Mouse (Mus musculus) liver, postnatal 0 days (tissue): ENCODE measurements at regions not wholly inside any gene's neighbourhood (a gene's known extent, or its start where the extent isn't known, plus 50 kb on each side); places are given as distances from the start of the nearest gene placed in this dataset.

Experiments
- ATAC-seq: fragments of 200-750 bp; cut with Nextera tagmentation; 2 replicates; pipeline ENCODE4 v1.8.0; 2017; ENCODE audit warnings: mild to moderate bottlenecking, moderate library complexity
- DNase-seq: peaks from one replicate; pipeline ENCODE4 v3.0.0-alpha.2; 2016
- H3K27ac ChIP-seq: fragments of 300-500 bp; sonication (generic); 2 replicates; pipeline ENCODE4 v1.5.1; 2014; ENCODE audit warnings: antibody characterized with exemption, moderate library complexity, mild to moderate bottlenecking, low read depth
- H3K27me3 ChIP-seq: fragments of 300-500 bp; sonication (generic); 2 replicates; pipeline ENCODE4 v1.6.1; 2014; ENCODE audit warnings: low read length, control low read depth, mixed read lengths; ENCODE audit not compliant: insufficient read depth
- H3K36me3 ChIP-seq: fragments of 300-500 bp; sonication (generic); replicated peaks from 2 replicates; pipeline ENCODE4 v1.6.1; 2014; ENCODE audit warnings: mild to moderate bottlenecking, control low read depth, low read length, moderate library complexity, mixed read lengths; ENCODE audit not compliant: insufficient read depth
- H3K4me1 ChIP-seq: fragments of 300-500 bp; sonication (generic); 2 replicates; pipeline ENCODE4 v1.6.1; 2014; ENCODE audit warnings: antibody characterized with exemption, mild to moderate bottlenecking, control low read depth; ENCODE audit not compliant: insufficient read depth
- H3K4me2 ChIP-seq: fragments of 300-500 bp; sonication (generic); 2 replicates; pipeline ENCODE4 v1.6.1; 2014; ENCODE audit warnings: low read depth, mild to moderate bottlenecking, low read length, moderate library complexity, mixed read lengths
- H3K4me3 ChIP-seq: fragments of 300-500 bp; sonication (generic); 2 replicates; pipeline ENCODE4 v1.5.1; 2014; ENCODE audit warnings: low read depth, low read length
- H3K9ac ChIP-seq: fragments of 300-500 bp; sonication (generic); replicated peaks from 2 replicates; pipeline ENCODE4 v1.6.1; 2014; ENCODE audit warnings: mild to moderate bottlenecking, moderate library complexity
- H3K9me3 ChIP-seq: fragments of 300-500 bp; sonication (generic); 2 replicates; pipeline ENCODE4 v1.6.1; 2016; ENCODE audit warnings: mild to moderate bottlenecking, control low read depth, low read length, mixed read lengths
- CTCF ChIP-seq: sonication (generic); IDR thresholded peaks from 2 replicates; pipeline ENCODE4 v1.5.1; 2016; ENCODE audit warnings: antibody characterized with exemption, low read depth
- EP300 ChIP-seq: IDR thresholded peaks from 2 replicates; pipeline ENCODE4 v1.6.1; 2016; ENCODE audit warnings: antibody characterized with exemption, low read depth, mild to moderate bottlenecking
- WGBS: fragments of 180-500 bp; shearing (Covaris S2); extraction: QIAGEN DNeasy Blood & Tissue Kit; methylation state at CpG from one replicate; pipeline ENCODE4 v1.1.7; 2014; ENCODE audit not compliant: insufficient replicate concordance; 5-methylcytosine and 5-hydroxymethylcytosine counted together

DNA sequence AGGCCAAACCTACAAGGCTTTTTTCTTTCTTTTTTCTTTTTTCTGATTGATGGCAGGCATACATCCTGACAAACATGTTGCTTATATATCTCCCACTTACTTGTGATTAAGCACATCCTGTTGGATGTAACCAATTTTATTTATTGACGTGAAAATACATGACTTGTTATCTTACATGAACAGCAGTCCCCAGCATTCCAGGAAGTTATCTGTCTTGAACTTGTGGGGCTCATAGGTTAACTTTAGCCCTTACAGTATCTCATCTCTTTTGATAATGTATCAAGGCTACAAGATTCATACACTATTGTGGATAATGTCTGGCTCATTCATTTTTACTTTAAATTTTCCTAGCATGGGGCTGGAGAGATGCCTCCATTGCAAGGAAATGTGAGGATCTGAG, 852.0 kb upstream of the Agtr1b start:
- ATAC-seq (no peak), DNase-seq (no peak)
- Histone ChIP-seq H3K9me3 (no peaks in the 10 kb centered on the region), H3K27me3 (no peaks in the 10 kb centered on the region), H3K4me1 (no peaks in the 10 kb centered on the region), H3K36me3 (no peaks in the 10 kb centered on the region), H3K4me2 (no peak overlapping the region), H3K4me3 (no peak overlapping the region), H3K27ac (no peak overlapping the region), H3K9ac (no peak overlapping the region)
- WGBS, result 49% methylated on average over 1 of the region's 1 CpGs
- TF ChIP-seq EP300 (no peak), CTCF (no peak)

DNA sequence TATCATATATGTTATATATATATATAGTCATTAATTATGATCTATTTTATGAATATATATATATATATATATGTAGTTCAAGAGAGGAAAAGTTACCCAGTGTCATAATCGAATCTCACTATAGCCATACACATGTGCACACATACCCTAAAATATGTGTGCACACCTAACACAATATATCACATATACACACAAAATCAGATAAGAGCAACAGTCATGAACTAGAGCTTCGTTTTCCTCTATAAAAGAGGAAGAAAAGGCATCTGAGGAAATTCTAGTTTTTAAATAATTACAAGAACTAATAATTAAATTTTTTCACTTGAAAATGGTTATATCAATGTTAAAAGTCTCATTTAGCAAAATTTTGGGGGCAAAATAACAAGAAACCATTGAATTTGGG, 835.3 kb upstream of the Tbl1xr1 start:
- Histone ChIP-seq H3K27me3 (no peaks in the 10 kb centered on the region), H3K4me2 (no peak overlapping the region), H3K27ac (no peak overlapping the region), H3K4me1 (no peaks in the 10 kb centered on the region), H3K4me3 (no peak overlapping the region), H3K9ac (no peak overlapping the region), H3K36me3 (no peaks in the 10 kb centered on the region), H3K9me3 (no peaks in the 10 kb centered on the region)
- ATAC-seq (no peak), DNase-seq (no peak)
- TF ChIP-seq CTCF, result no peak
- TF ChIP-seq EP300, result no peak
- 61% methylated on average over 2 of the region's 2 CpGs for WGBS

DNA sequence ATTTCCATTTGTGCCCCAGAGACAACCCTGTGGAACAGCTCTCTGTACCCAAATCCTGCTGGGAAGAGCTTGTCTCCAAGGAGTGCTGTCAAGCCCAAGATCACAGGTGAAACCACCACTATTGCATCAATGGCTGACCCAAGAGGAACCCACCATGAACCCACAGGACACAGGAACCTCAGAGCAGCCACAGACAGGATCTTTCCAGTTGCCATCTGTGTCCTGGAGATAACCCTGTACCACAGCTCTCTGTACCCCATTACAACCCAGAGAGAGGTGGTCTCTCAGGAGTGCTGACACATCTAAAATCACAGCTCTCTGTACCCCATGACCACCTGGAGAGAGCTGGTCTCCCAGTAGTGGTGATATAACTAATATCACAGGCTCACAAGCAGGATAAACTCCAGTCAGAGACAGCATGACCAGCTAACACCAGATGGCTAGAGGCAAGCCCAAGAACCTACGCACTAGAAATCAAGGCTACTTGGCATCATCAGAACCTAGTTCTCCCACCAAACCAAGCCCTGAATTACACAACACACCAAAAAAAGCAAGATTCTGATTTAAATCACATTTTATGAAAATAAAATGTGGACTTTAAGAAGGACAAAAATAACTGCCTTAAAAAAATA, 820.2 kb upstream of the Tbl1xr1 start:
- no peak for TF ChIP-seq CTCF
- TF ChIP-seq EP300, result no peak
- no peaks in the 10 kb centered on the region for H3K4me1 ChIP-seq
- H3K4me2 ChIP-seq, result no peak overlapping the region
- no peak overlapping the region for H3K27ac ChIP-seq
- H3K36me3 ChIP-seq, result no peaks in the 10 kb centered on the region
- H3K4me3 ChIP-seq, result no peak overlapping the region
- H3K9ac ChIP-seq, result no peak overlapping the region
- no peaks in the 10 kb centered on the region for H3K9me3 ChIP-seq
- no peak for DNase-seq
- ATAC-seq, result no peak
- WGBS, result 72% methylated on average over 1 of the region's 1 CpGs
- H3K27me3 ChIP-seq, result no peaks in the 10 kb centered on the region

DNA sequence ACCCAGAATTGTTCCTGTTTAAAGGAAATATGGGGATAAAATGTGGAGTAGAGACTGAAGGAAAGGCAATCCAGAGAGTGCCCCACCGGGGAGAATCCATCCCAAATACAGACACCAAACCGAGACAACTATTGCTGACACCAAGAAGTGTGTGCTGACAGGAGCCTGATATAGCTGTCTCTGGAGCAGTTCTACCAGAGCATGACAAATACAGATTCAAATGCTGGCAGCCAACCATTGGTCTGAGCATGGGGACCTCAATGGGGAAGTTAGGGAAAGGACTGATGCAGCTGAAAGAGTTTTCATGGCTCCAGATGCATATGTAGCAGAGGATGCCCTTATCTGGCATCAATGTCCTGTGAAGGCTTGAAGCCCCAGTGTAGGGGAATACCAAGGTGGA, 813.1 kb upstream of the Tbl1xr1 start:
- no peak overlapping the region for H3K27ac ChIP-seq
- WGBS, result 75% methylated on average over 2 of the region's 2 CpGs
- no peak for TF ChIP-seq CTCF
- TF ChIP-seq EP300, result no peak
- H3K4me3 ChIP-seq, result no peak overlapping the region
- no peaks in the 10 kb centered on the region for H3K9me3 ChIP-seq
- no peak overlapping the region for H3K4me2 ChIP-seq
- H3K4me1 ChIP-seq, result no peaks in the 10 kb centered on the region
- H3K9ac ChIP-seq, result no peak overlapping the region
- ATAC-seq (no peak), DNase-seq (no peak)
- no peaks in the 10 kb centered on the region for H3K36me3 ChIP-seq
- H3K27me3 ChIP-seq, result no peaks in the 10 kb centered on the region

DNA sequence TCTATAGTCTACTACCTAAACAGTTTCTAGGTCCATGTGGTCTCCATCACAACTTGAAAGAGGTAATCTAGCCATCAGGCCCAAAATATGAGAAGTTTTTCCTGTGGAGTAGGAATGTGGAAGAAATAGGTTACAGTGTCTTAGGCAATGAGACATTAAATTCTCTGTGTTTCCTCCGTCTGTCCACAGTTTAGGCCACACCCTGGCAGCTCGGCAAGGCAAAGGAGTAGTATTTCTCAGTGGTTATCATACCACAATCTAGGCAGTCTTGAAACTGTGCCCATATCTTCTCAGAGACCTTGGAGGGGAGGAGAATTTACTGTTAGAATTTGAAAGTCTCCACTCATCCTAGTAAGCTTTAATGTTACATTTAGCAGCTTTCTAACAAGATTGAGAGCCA, 811.0 kb upstream of the Tbl1xr1 start:
- 51% methylated on average over 2 of the region's 2 CpGs for WGBS
- H3K9me3 ChIP-seq, result no peaks in the 10 kb centered on the region
- no peak for ATAC-seq
- H3K36me3 ChIP-seq, result no peaks in the 10 kb centered on the region
- DNase-seq, result no peak
- no peak for TF ChIP-seq EP300
- TF ChIP-seq CTCF, result no peak
- no peak overlapping the region for H3K9ac ChIP-seq
- no peak overlapping the region for H3K4me2 ChIP-seq
- no peak overlapping the region for H3K4me3 ChIP-seq
- no peaks in the 10 kb centered on the region for H3K4me1 ChIP-seq
- H3K27me3 ChIP-seq, result no peaks in the 10 kb centered on the region
- no peak overlapping the region for H3K27ac ChIP-seq

DNA sequence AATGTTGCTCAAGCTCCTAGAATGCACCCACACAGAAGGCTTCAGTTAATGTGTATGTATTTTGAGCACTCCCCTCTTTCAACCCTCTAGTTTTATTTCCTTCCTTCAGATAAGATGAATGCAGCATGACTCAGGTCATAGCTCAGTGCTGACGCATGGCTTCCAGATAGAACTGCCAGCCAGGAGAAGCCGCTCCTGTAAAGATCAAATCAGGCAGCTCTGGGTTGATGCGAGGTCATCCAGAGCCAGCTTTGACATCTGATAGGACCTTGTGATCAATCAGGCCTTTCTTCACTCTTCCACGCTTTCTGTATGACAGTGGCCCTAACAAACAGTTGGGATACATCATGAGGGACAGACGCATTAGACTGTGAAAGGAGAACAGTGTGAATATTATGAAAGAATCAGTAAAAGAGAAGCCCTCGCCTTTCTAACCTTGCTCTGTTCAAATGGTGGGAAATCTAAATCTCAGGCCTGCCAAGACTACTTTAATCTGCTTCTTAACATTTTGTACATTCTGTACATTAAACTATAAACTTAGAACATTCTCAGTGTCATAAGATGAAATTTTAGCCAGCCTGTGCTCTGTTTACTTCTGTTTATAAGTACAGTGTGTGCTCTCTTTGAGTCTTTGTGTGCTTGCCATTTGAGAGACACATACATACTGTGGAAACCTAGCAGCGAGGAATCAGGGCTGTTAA, 807.9 kb upstream of the Tbl1xr1 start:
- H3K27me3 ChIP-seq, result no peaks in the 10 kb centered on the region
- H3K9ac ChIP-seq, result no peak overlapping the region
- ATAC-seq, result no peak
- H3K36me3 ChIP-seq, result no peaks in the 10 kb centered on the region
- H3K4me1 ChIP-seq, result no peaks in the 10 kb centered on the region
- 58% methylated on average over 7 of the region's 7 CpGs for WGBS
- no peaks in the 10 kb centered on the region for H3K9me3 ChIP-seq
- H3K27ac ChIP-seq, result no peak overlapping the region
- no peak overlapping the region for H3K4me3 ChIP-seq
- H3K4me2 ChIP-seq, result no peak overlapping the region
- DNase-seq, result no peak
- TF ChIP-seq CTCF (no peak), EP300 (peak; percentile 59)

DNA sequence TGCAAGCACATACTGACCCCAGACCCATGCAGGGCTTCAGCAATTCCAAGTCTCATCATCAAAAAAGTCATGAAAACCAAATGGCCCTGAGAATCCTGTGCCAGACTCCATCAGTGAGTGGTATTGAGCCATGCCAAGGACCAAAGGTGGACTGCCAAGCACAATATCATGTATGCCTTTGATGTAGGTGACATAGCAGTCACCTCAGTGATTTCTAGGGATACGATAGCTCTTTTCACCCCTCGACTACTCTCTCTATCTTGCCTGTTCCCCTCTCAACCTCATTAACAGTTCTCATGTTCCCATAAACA, 807.4 kb upstream of the Tbl1xr1 start:
- Histone ChIP-seq H3K9ac (no peak overlapping the region), H3K27me3 (no peaks in the 10 kb centered on the region), H3K4me1 (no peaks in the 10 kb centered on the region), H3K4me2 (no peak overlapping the region), H3K36me3 (no peaks in the 10 kb centered on the region), H3K27ac (no peak overlapping the region), H3K9me3 (no peaks in the 10 kb centered on the region), H3K4me3 (no peak overlapping the region)
- ATAC-seq, result no peak
- no peak for DNase-seq
- 59% methylated on average over 2 of the region's 2 CpGs for WGBS
- TF ChIP-seq EP300 (no peak), CTCF (no peak)
